ENCODE assay signal across 8 mouse cellular contexts in genomic region chr7:143829504-143830331, GRCm38 (mm10). TPM values are rescaled to one million over a fixed set of nuclear protein-coding genes. Genes with fewer than 3 reads are reported as not detected.
DNase-seq lines count a peak whose midpoint lies in the region; ATAC-seq lines count a peak whose summit lies in the region.

No protein-coding gene starts in this region.

- peaks cover 40% of the 10 kb centered on the region for H3K4me1 ChIP-seq in hindbrain, embryonic 16.5 days (ENCODE audit: control insufficient read depth, insufficient read depth, low read depth, low read length)

- H3K9me3 ChIP-seq in hindbrain, embryonic 16.5 days (ENCODE audit: control insufficient read depth, low read length), result no peaks in the 10 kb centered on the region

- peak; percentile 99 for DNase-seq in R1 (ENCODE audit: low read depth, low spot score)
- DNase-seq in cerebellum, postnatal 25 days, result peak; percentile 95 to 96
- peak; percentile 94 to 96 for DNase-seq in frontal cortex, postnatal 36 days (ENCODE audit: low spot score in 2 of 2)
- DNase-seq in left cerebral cortex, adult 18-20 months (ENCODE audit: low spot score in 2 of 2), result peak; percentile 92 to 96
- peak; percentile 97 for DNase-seq in right cerebral cortex, adult 18-20 months
- peak; percentile 76 for DNase-seq in urinary bladder, postnatal 10 days (ENCODE audit: low spot score)

- H3K27me3 ChIP-seq in hindbrain, embryonic 16.5 days (replicated peaks; ENCODE audit: control insufficient read depth, insufficient read depth, low read length), result no peaks in the 10 kb centered on the region

- under 1% methylated on average over 37 of the region's 37 CpGs for WGBS in hindbrain, embryonic 16.5 days
- WGBS in macrophage (ENCODE audit: missing documents), result 1% methylated on average over 36 of the region's 37 CpGs

- H3K4me2 ChIP-seq in hindbrain, embryonic 16.5 days (ENCODE audit: low read length), result peak overlapping the region; percentile 90

- H3K9ac ChIP-seq in hindbrain, embryonic 16.5 days (ENCODE audit: low read depth, low read length), result peak overlapping the region; percentile 82

- ATAC-seq in hindbrain, embryonic 16.5 days, result peak; percentile 98

- peak overlapping the region; percentile 62 for H3K4me3 ChIP-seq in hindbrain, embryonic 16.5 days (ENCODE audit: low read length)
- peak overlapping the region; percentile 85 for H3K4me3 ChIP-seq in macrophage (ENCODE audit: inconsistent target)

- peak overlapping the region; percentile 96 for H3K27ac ChIP-seq in hindbrain, embryonic 16.5 days (ENCODE audit: low read depth, low read length)
- peak overlapping the region; percentile 92 for H3K27ac ChIP-seq in macrophage

- no peaks in the 10 kb centered on the region for H3K36me3 ChIP-seq in hindbrain, embryonic 16.5 days (ENCODE audit: control insufficient read depth, insufficient read depth, low read length)
- H3K36me3 ChIP-seq in macrophage (ENCODE audit: inconsistent target), result no peaks in the 10 kb centered on the region

- H3K79me2 ChIP-seq in macrophage (ENCODE audit: inconsistent target), result peaks cover 37% of the 10 kb centered on the region

RNA-seq across cellular contexts. Expression of gene Dhcr7, which starts 6.8 kb away (rescaled TPM):
- 87.0 and 96.5 TPM in 2 replicates for polyA plus RNA-seq in hindbrain, embryonic 16.5 days (2015; fragmentation: Nextera tagmentation; extraction: Ambion mirVana)
- 10 to 100 TPM; 34.4 to 36.7 TPM for total RNA-seq in left cerebral cortex, adult 18-20 months (2021)
- 10 to 100 TPM in 6 of 26 experiments, 1 to 10 TPM in 18, under 1 TPM in 2; 0.71 to 16.1 (median 5.1) TPM for total RNA-seq in macrophage (2018; cell fraction: chromatin; rRNA removed)
- total RNA-seq in macrophage (2018; cell fraction: cytosol; rRNA removed), result 10 to 100 TPM; 20.0 to 45.6 (median 32.1) TPM
- total RNA-seq in macrophage (2018; cell fraction: nucleus; rRNA removed), result 10 to 100 TPM in 24 of 26 experiments, 1 to 10 TPM in 2; 4.3 to 47.3 (median 21.7) TPM
- polyA plus RNA-seq in macrophage (2018), result 16.3 to 35.3 TPM (median 33.0 TPM) in 3 replicates

RNA-seq across cellular contexts. Expression of gene Nadsyn1, which starts 7.1 kb away (rescaled TPM):
- polyA plus RNA-seq in hindbrain, embryonic 16.5 days (2015; fragmentation: Nextera tagmentation; extraction: Ambion mirVana), result 6.3 and 7.0 TPM in 2 replicates
- total RNA-seq in left cerebral cortex, adult 18-20 months (2021), result 1 to 10 TPM; 4.7 to 9.0 TPM
- 10 to 100 TPM in 22 of 26 experiments, 1 to 10 TPM in 4; 5.2 to 61.8 (median 23.9) TPM for total RNA-seq in macrophage (2018; cell fraction: chromatin; rRNA removed)
- total RNA-seq in macrophage (2018; cell fraction: cytosol; rRNA removed), result 1 to 10 TPM; 2.1 to 4.6 (median 3.2) TPM
- total RNA-seq in macrophage (2018; cell fraction: nucleus; rRNA removed), result 10 to 100 TPM in 15 of 26 experiments, 1 to 10 TPM in 11; 3.1 to 24.6 (median 10.8) TPM
- 2.6 to 5.3 TPM (median 4.6 TPM) in 3 replicates for polyA plus RNA-seq in macrophage (2018)

RNA-seq across cellular contexts. Expression of gene Gm498, which starts 36.9 kb away (rescaled TPM):
- not detected in 2 replicates for polyA plus RNA-seq in hindbrain, embryonic 16.5 days (2015; fragmentation: Nextera tagmentation; extraction: Ambion mirVana)
- not detected for total RNA-seq in left cerebral cortex, adult 18-20 months (2021)
- total RNA-seq in macrophage (2018; cell fraction: chromatin; rRNA removed), result not detected
- total RNA-seq in macrophage (2018; cell fraction: cytosol; rRNA removed), result not detected
- not detected for total RNA-seq in macrophage (2018; cell fraction: nucleus; rRNA removed)
- not detected in 3 replicates for polyA plus RNA-seq in macrophage (2018)

RNA-seq across cellular contexts. Expression of gene Mrgpre, which starts 45.4 kb away (rescaled TPM):
- 10.8 and 14.2 TPM in 2 replicates for polyA plus RNA-seq in hindbrain, embryonic 16.5 days (2015; fragmentation: Nextera tagmentation; extraction: Ambion mirVana)
- total RNA-seq in left cerebral cortex, adult 18-20 months (2021), result 1 to 10 TPM; 6.4 to 7.2 TPM
- total RNA-seq in macrophage (2018; cell fraction: chromatin; rRNA removed), result 1 to 10 TPM in 3 of 26 experiments, under 1 TPM in 14, not detected in 9; 0.15 to 1.6 (median 0.33) TPM
- 1 to 10 TPM in 25 of 26 experiments, under 1 TPM in 1; 0.80 to 6.9 (median 2.2) TPM for total RNA-seq in macrophage (2018; cell fraction: cytosol; rRNA removed)
- 1 to 10 TPM in 24 of 26 experiments, under 1 TPM in 2; 0.58 to 4.2 (median 2.0) TPM for total RNA-seq in macrophage (2018; cell fraction: nucleus; rRNA removed)
- polyA plus RNA-seq in macrophage (2018), result 3.9 to 5.1 TPM (median 4.2 TPM) in 3 replicates

Comparison
In these comparisons a context has a peak if more than half of its experiments do, and no peak if none do; other contexts are left out.
1. Peak in every context shown above with its lines: DNase-seq, ATAC-seq, H3K4me3 ChIP-seq and H3K27ac ChIP-seq.